In genomic region chr7:95617370-95617769, GRCm38 (mm10) we compare ENCODE assay signal across 8 mouse cellular contexts.
DNase-seq lines count a peak whose midpoint lies in the region; ATAC-seq lines count a peak whose summit lies in the region.
"Had no signal": no experiment of that assay in that cellular context is flagged by ENCODE, and none has a peak within 500 bp of the region (broad histone marks: within the 10 kb centered on the region; RNA-seq: fewer than 3 reads in every experiment).

No protein-coding gene starts in this region.

- H3K36me3 ChIP-seq in kidney, embryonic 14.5 days (ENCODE audit: control insufficient read depth, insufficient read depth, low read length), result no peaks in the 10 kb centered on the region
- H3K36me3 ChIP-seq: limb, embryonic 12.5 days had no signal

- WGBS in kidney, embryonic 14.5 days, result 84% methylated on average over 2 of the region's 2 CpGs

- H3K27ac ChIP-seq in kidney, embryonic 14.5 days (ENCODE audit: low read depth, low read length), result no peak overlapping the region
- H3K27ac ChIP-seq: limb, embryonic 12.5 days had no signal

- no peak overlapping the region for H3K4me3 ChIP-seq in kidney, embryonic 14.5 days (ENCODE audit: low read length)
- H3K4me3 ChIP-seq: limb, embryonic 12.5 days had no signal

- H3K4me1 ChIP-seq in kidney, embryonic 14.5 days (ENCODE audit: control insufficient read depth, insufficient read depth, low read length), result no peaks in the 10 kb centered on the region
- H3K4me1 ChIP-seq: limb, embryonic 12.5 days had no signal

- no peak overlapping the region for H3K4me2 ChIP-seq in kidney, embryonic 14.5 days (replicated peaks; ENCODE audit: low read depth, low read length)
- H3K4me2 ChIP-seq: limb, embryonic 12.5 days had no signal

- no peaks in the 10 kb centered on the region for H3K27me3 ChIP-seq in kidney, embryonic 14.5 days (ENCODE audit: control insufficient read depth, insufficient read depth, low read length)
- H3K27me3 ChIP-seq: limb, embryonic 12.5 days had no signal

- no peak overlapping the region for H3K9ac ChIP-seq in kidney, embryonic 14.5 days (ENCODE audit: low read depth, low read length)
- H3K9ac ChIP-seq: limb, embryonic 12.5 days had no signal

- no peak for ATAC-seq in kidney, embryonic 14.5 days (ENCODE audit: low FRiP score, low TSS enrichment)

- H3K9me3 ChIP-seq in kidney, embryonic 14.5 days (ENCODE audit: control insufficient read depth, low read length), result no peaks in the 10 kb centered on the region

- DNase-seq in kidney, adult 9 months, result peak; percentile 23
- peak; percentile 49 to 84 for DNase-seq in frontal cortex, adult 2 months (ENCODE audit: extremely low spot score in 1 of 2, low spot score in 1 of 2)
- peak; percentile 26 for DNase-seq in layer of hippocampus, adult 9-10 months (ENCODE audit: low spot score)
- peak; percentile 63 to 67 for DNase-seq in right cerebral cortex, adult 2 months (ENCODE audit: low spot score in 2 of 2)
- DNase-seq in gastrocnemius, adult 18-20 months (ENCODE audit: low spot score), result no peak
- no peak for DNase-seq in T-cell, adult 2 months (ENCODE audit: low spot score)

Comparison
In these comparisons a context has a peak if more than half of its experiments do, and no peak if none do; other contexts are left out.
1. DNase-seq: peak in kidney, adult 9 months (single experiment), frontal cortex, adult 2 months (2 of 2), layer of hippocampus, adult 9-10 months (single experiment) and right cerebral cortex, adult 2 months (2 of 2); none in gastrocnemius, adult 18-20 months (single experiment) and T-cell, adult 2 months (single experiment).